Mouse (Mus musculus) hindbrain, embryonic 11.5 days (tissue): Measurements from ENCODE around the gene Gm14443. TPM values are rescaled to one million over a fixed set of nuclear protein-coding genes. Genes with fewer than 3 reads are reported as not detected.
"Not testable (repeated sequence)": the region's sequence is repeated elsewhere in the genome, so short reads cannot be mapped to it uniquely, and the experiment has no call there.

Experiments used
- ATAC-seq: fragments of 200-750 bp; cut with Nextera tagmentation; 2 replicates; pipeline ENCODE4 v1.8.0; 2017; ENCODE audit warnings: mild to moderate bottlenecking, moderate TSS enrichment, moderate library complexity; ENCODE audit not compliant: low FRiP score
- DNase-seq: peaks from one replicate; pipeline ENCODE4 v3.0.0-alpha.2; 2015; ENCODE audit warnings: low spot score
- H3K27ac ChIP-seq: fragments of 300-500 bp; sonication (generic); 2 replicates; pipeline ENCODE4 v1.5.1; 2014; ENCODE audit warnings: mild to moderate bottlenecking, low read depth, low read length
- H3K27me3 ChIP-seq: fragments of 300-500 bp; sonication (generic); 2 replicates; pipeline ENCODE4 v1.6.1; 2014; ENCODE audit warnings: mild to moderate bottlenecking, low read length, moderate library complexity, mixed read lengths; ENCODE audit not compliant: control insufficient read depth, insufficient read depth
- H3K36me3 ChIP-seq: fragments of 300-500 bp; sonication (generic); 2 replicates; pipeline ENCODE4 v1.6.1; 2014; ENCODE audit warnings: mild to moderate bottlenecking, low read length, moderate library complexity, mixed read lengths; ENCODE audit not compliant: control insufficient read depth, insufficient read depth
- H3K4me1 ChIP-seq: fragments of 300-500 bp; sonication (generic); replicated peaks from 2 replicates; pipeline ENCODE4 v1.6.1; 2014; ENCODE audit warnings: low read length, mixed read lengths; ENCODE audit not compliant: control insufficient read depth, insufficient read depth
- H3K4me2 ChIP-seq: fragments of 300-500 bp; sonication (generic); replicated peaks from 2 replicates; pipeline ENCODE4 v1.6.1; 2014; ENCODE audit warnings: mild to moderate bottlenecking, low read depth, low read length
- H3K4me3 ChIP-seq: fragments of 300-500 bp; sonication (generic); 2 replicates; pipeline ENCODE4 v1.5.1; 2014; ENCODE audit warnings: low read depth, low read length
- H3K9ac ChIP-seq: fragments of 300-500 bp; sonication (generic); 2 replicates; pipeline ENCODE4 v1.6.1; 2014; ENCODE audit warnings: low read depth, low read length
- H3K9me3 ChIP-seq: fragments of 300-500 bp; sonication (generic); 2 replicates; pipeline ENCODE4 v1.6.1; 2016; ENCODE audit warnings: low read length; ENCODE audit not compliant: control insufficient read depth
- WGBS: fragments of 180-500 bp; shearing (Covaris S2); extraction: QIAGEN DNeasy Blood & Tissue Kit; methylation state at CpG from one replicate; pipeline ENCODE4 v1.1.7; 2014; 5-methylcytosine and 5-hydroxymethylcytosine counted together
- polyA plus RNA-seq: library from polyadenylated mRNA; unstranded; fragments of >200 nt; fragmentation: Nextera tagmentation; extraction: Ambion mirVana; gene quantifications from 2 replicates; pipeline ENCODE4 v1.2.1, GENCODE M21; 2014

Gm14443 gene
- 0.78 and 0.88 TPM in 2 replicates for polyA plus RNA-seq

DNA sequence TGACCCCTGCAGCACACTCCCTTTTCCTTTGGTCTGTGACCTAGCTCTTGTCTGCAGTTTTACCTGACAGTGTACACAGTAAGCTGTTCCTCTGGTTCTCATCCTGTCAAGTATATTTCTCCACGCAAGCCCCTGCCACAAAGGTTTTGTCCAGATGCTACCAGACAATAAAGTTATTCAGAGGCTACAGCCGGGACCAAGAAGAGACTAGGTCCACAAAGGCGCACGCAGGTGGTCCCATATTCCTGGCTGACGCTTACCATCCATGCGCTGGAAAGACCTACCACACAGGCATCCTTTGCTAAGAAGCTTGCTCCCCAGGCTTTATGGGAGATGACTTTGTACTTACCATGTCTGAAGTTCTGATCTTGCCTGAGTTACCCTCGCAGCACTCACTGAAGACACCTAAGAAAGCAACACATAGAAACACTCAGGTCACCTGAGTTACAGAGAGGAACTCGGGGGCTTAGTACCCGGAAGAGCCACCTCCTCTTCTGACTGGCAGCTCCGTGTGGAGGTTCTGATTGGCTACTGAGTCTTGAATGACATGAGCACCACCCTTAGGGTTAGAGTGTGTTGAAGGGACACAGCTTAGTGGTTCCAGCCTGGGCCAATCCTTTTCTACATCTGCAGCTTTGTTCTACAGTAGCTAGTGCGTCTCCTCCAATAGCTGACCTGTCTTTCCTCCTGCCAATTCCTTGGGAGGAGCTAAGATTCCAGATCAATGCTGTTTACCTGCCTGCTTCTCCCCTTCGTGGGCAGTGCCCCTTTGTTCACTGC is at the start of gene Gm14443:
Gene Gm14443, minus strand, starts transcription at position 471 of the 780 bp plus-strand sequence.
- 77% methylated on average over 12 of the region's 12 CpGs for WGBS
- not testable (repeated sequence) for H3K4me1 ChIP-seq, H3K9ac ChIP-seq, DNase-seq, H3K27ac ChIP-seq, H3K4me2 ChIP-seq, H3K36me3 ChIP-seq, H3K4me3 ChIP-seq, H3K27me3 ChIP-seq, ATAC-seq, H3K9me3 ChIP-seq

DNA sequence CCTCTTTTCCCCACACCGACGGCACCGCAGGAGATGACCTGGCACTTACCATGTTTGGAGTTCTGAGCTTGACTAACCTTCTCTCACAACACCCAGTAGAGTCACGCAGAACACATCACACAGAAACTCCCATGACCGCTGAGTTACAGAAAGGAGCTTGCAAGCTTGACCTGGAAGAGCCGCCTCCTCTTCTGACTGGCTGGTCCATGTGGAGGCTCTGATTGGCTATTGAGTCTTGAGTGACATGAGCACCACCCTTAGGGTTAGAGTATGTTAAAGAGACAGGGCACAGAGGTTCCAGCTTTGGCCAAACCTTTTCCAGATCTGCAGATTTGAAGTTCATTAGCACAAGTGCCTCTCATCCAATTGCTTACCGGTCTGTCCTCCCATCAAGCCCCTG is 31.1 kb upstream of the Gm14443 start, which contains the start of gene Gm14391:
Gene Gm14391, minus strand, starts transcription at position 186 of the 400 bp plus-strand sequence.
- H3K36me3 ChIP-seq, H3K4me3 ChIP-seq, ATAC-seq, DNase-seq, H3K27ac ChIP-seq, H3K4me1 ChIP-seq, H3K9ac ChIP-seq, H3K27me3 ChIP-seq, H3K9me3 ChIP-seq, H3K4me2 ChIP-seq: not testable (repeated sequence)
- no CpG with 5 or more reads among the region's 7 CpGs for WGBS

- not testable (repeated sequence) for H3K9ac ChIP-seq, H3K9me3 ChIP-seq
- WGBS: 41% methylated on average over 1 of the region's 1 CpGs
Measured at GRCm38 (mm10) chr2:175179008-175179407, 3.3 kb upstream of the Gm14443 start.

DNA sequence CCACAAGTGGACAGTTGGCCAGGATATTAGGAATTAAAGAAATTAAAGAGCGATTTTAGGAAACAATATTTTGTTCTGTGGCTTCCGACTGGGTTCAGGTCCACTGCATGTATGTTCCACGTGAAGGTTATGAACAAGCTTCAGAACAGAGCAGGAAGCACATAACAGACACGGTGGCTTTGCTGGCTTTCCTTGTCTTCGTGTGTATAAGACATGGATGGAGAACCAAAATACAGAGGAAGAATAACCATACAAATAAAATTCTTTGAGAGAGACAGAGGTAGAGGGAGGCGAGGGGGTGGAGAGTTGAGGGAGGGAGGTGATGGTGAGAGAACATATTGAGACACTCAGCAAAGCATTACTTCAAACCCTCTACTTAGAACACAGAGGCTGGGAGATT is 641 bp upstream of the Gm14443 start:
- no peaks in the 10 kb centered on the region for H3K36me3 ChIP-seq
- no peak overlapping the region for H3K4me3 ChIP-seq
- no peaks in the 10 kb centered on the region for H3K9me3 ChIP-seq
- ATAC-seq (no peak), DNase-seq (no peak)
- H3K4me2 ChIP-seq: no peak overlapping the region
- H3K27me3 ChIP-seq: no peaks in the 10 kb centered on the region
- no peaks in the 10 kb centered on the region for H3K4me1 ChIP-seq
- no peak overlapping the region for H3K9ac ChIP-seq
- WGBS: 82% methylated on average over 6 of the region's 6 CpGs
- no peak overlapping the region for H3K27ac ChIP-seq

More at GRCm38 (mm10) chr2:175179008-175179407, 3.3 kb upstream of the Gm14443 start:
- ATAC-seq, H3K36me3 ChIP-seq, H3K4me3 ChIP-seq, DNase-seq, H3K4me1 ChIP-seq, H3K27me3 ChIP-seq, H3K4me2 ChIP-seq, H3K27ac ChIP-seq: not testable (repeated sequence)

GRCm38 (mm10) chr2:175174058-175174457 is 1.6 kb downstream of the Gm14443 start:
- not testable (repeated sequence) for H3K4me2 ChIP-seq, ATAC-seq, H3K4me1 ChIP-seq, H3K27ac ChIP-seq, DNase-seq, H3K9ac ChIP-seq, H3K27me3 ChIP-seq, H3K36me3 ChIP-seq, H3K9me3 ChIP-seq, H3K4me3 ChIP-seq
- 80% methylated on average over 2 of the region's 2 CpGs for WGBS

DNA sequence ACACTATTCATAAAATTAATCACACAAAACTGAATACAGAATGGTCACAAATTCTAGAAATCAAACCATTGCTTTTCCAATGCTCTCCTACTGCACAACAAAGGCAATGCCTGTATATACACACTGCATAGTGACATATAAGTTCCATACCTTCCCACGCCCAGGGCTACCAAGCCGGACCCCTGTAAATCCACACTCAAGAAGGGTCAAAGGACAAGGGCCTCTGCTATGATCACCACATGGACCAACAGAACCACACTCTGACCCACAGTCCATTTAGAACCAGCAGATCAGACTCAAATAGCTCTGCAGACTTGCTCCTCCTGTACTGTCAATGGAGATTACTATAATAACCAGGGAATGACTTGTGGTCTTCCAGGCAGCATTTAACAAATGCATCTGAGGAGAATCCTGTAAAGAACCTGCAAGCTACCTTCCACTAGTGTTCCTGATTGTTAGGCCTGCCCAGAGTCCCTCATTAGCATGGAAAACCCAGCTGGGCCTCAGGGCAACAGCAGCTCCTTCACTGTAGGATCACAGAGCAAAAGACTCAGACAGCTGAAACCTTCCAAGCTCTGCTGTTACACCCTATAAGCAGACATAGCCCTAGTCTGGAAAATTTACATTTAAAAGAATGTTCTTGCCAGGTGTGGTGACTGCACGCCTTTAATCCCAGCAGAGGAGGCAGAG is 2.6 kb downstream of the Gm14443 start:
- not testable (repeated sequence) for DNase-seq, H3K27me3 ChIP-seq, ATAC-seq, H3K36me3 ChIP-seq, H3K27ac ChIP-seq, H3K9me3 ChIP-seq, H3K4me3 ChIP-seq, H3K9ac ChIP-seq, H3K4me2 ChIP-seq, H3K4me1 ChIP-seq
- 91% methylated on average over 3 of the region's 3 CpGs for WGBS

GRCm38 (mm10) chr2:175172123-175172522 is 3.5 kb downstream of the Gm14443 start:
- Histone ChIP-seq H3K27me3 (no peaks in the 10 kb centered on the region), H3K9me3 (no peaks in the 10 kb centered on the region), H3K27ac (no peak overlapping the region), H3K4me2 (no peak overlapping the region), H3K36me3 (no peaks in the 10 kb centered on the region), H3K4me3 (no peak overlapping the region), H3K4me1 (no peaks in the 10 kb centered on the region), H3K9ac (no peak overlapping the region)
- DNase-seq (no peak), ATAC-seq (no peak)
- WGBS: 84% methylated on average over 3 of the region's 3 CpGs

GRCm38 (mm10) chr2:175166870-175167269 is 8.8 kb downstream of the Gm14443 start:
- not testable (repeated sequence) for H3K4me3 ChIP-seq, ATAC-seq, H3K27ac ChIP-seq, DNase-seq, H3K4me2 ChIP-seq, H3K27me3 ChIP-seq, H3K9ac ChIP-seq, H3K4me1 ChIP-seq, H3K9me3 ChIP-seq, H3K36me3 ChIP-seq
- 90% methylated on average over 2 of the region's 2 CpGs for WGBS
